Mouse (Mus musculus) limb, embryonic 15.5 days (tissue): ENCODE data around the gene Ralb. TPM values are rescaled to one million over a fixed set of nuclear protein-coding genes. Genes with fewer than 3 reads are reported as not detected.

Experiments
- ATAC-seq: fragments of 200-750 bp; cut with Nextera tagmentation; 2 replicates; pipeline ENCODE4 v1.8.0; 2017; ENCODE audit warnings: low read depth, moderate TSS enrichment; ENCODE audit not compliant: insufficient number of reproducible peaks, low FRiP score, low TSS enrichment
- H3K27ac ChIP-seq: fragments of 300-500 bp; sonication (generic); 2 replicates; pipeline ENCODE4 v1.5.1; 2015; ENCODE audit warnings: moderate library complexity, mild to moderate bottlenecking, inconsistent platforms
- H3K27me3 ChIP-seq: fragments of 300-500 bp; sonication (generic); 2 replicates; pipeline ENCODE4 v1.6.1; 2015; ENCODE audit warnings: inconsistent platforms
- H3K36me3 ChIP-seq: fragments of 300-500 bp; sonication (generic); 2 replicates; pipeline ENCODE4 v1.6.1; 2015; ENCODE audit warnings: inconsistent platforms
- H3K4me1 ChIP-seq: fragments of 300-500 bp; sonication (generic); 2 replicates; pipeline ENCODE4 v1.6.1; 2015; ENCODE audit warnings: inconsistent platforms
- H3K4me2 ChIP-seq: fragments of 300-500 bp; sonication (generic); 2 replicates; pipeline ENCODE4 v1.6.1; 2015; ENCODE audit warnings: mild to moderate bottlenecking, inconsistent platforms
- H3K4me3 ChIP-seq: fragments of 300-500 bp; sonication (generic); 2 replicates; pipeline ENCODE4 v1.5.1; 2015; ENCODE audit warnings: mild to moderate bottlenecking, inconsistent platforms
- H3K9ac ChIP-seq: fragments of 300-500 bp; sonication (generic); 2 replicates; pipeline ENCODE4 v1.6.1; 2015; ENCODE audit warnings: inconsistent platforms
- H3K9me3 ChIP-seq: fragments of 300-500 bp; sonication (generic); 2 replicates; pipeline ENCODE4 v1.6.1; 2016; ENCODE audit warnings: inconsistent platforms
- WGBS: fragments of 180-500 bp; shearing (Covaris S2); methylation state at CpG from one replicate; pipeline ENCODE4 v1.1.7; 2015; 5-methylcytosine and 5-hydroxymethylcytosine counted together
- polyA plus RNA-seq: library from polyadenylated mRNA; unstranded; fragments of >200 nt; fragmentation: Nextera tagmentation; extraction: Ambion mirVana; gene quantifications from 2 replicates; pipeline ENCODE4 v1.2.1, GENCODE M21; 2015

The Ralb gene
- polyA plus RNA-seq, 1 experiment from 2014 or later = 135 TPM

- H3K27me3 ChIP-seq = no peaks in the 10 kb centered on the region
- H3K4me2 ChIP-seq = no peak overlapping the region
- H3K9ac ChIP-seq = no peak overlapping the region
- no peaks in the 10 kb centered on the region for H3K9me3 ChIP-seq
- peaks cover 59% of the 10 kb centered on the region for H3K4me1 ChIP-seq
- H3K4me3 ChIP-seq = no peak overlapping the region
- no peaks in the 10 kb centered on the region for H3K36me3 ChIP-seq
- WGBS = 41% methylated on average over 7 of the region's 7 CpGs
- no peak overlapping the region for H3K27ac ChIP-seq
- ATAC-seq = no peak
These were observed 13.8 kb downstream of the Ralb start for GRCm38 (mm10) chr1:119490765-119491164.

GRCm38 (mm10) chr1:119487917-119488590, 16.5 kb downstream of the Ralb start:
- H3K4me1 ChIP-seq = peaks cover 44% of the 10 kb centered on the region
- WGBS = 34% methylated on average over 6 of the region's 10 CpGs
- H3K36me3 ChIP-seq = no peaks in the 10 kb centered on the region

GRCm38 (mm10) chr1:119485825-119486224, 18.8 kb downstream of the Ralb start:
- Histone ChIP-seq H3K4me1 (peaks cover 27% of the 10 kb centered on the region), H3K9ac (no peak overlapping the region), H3K27me3 (no peaks in the 10 kb centered on the region), H3K36me3 (peaks cover 12% of the 10 kb centered on the region), H3K4me3 (no peak overlapping the region), H3K9me3 (no peaks in the 10 kb centered on the region), H3K27ac (no peak overlapping the region), H3K4me2 (no peak overlapping the region)
- no peak for ATAC-seq
- WGBS = 12% methylated on average over 2 of the region's 2 CpGs

More at GRCm38 (mm10) chr1:119487917-119488590, 16.5 kb downstream of the Ralb start:
- no peaks in the 10 kb centered on the region for H3K27me3 ChIP-seq
- ATAC-seq = no peak
- H3K9ac ChIP-seq = no peak overlapping the region
- H3K4me2 ChIP-seq = no peak overlapping the region; the same call in 1 of the 2 replicates
- no peaks in the 10 kb centered on the region for H3K9me3 ChIP-seq
- H3K27ac ChIP-seq = peak overlapping the region; percentile 4; the same call in 1 of the 2 replicates
- H3K4me3 ChIP-seq = no peak overlapping the region

- Histone ChIP-seq H3K27me3 (no peaks in the 10 kb centered on the region), H3K4me3 (no peak overlapping the region), H3K36me3 (peaks cover 17% of the 10 kb centered on the region), H3K27ac (no peak overlapping the region), H3K4me2 (no peak overlapping the region), H3K9ac (no peak overlapping the region), H3K9me3 (no peaks in the 10 kb centered on the region), H3K4me1 (peaks cover 22% of the 10 kb centered on the region)
- WGBS = 67% methylated on average over 3 of the region's 3 CpGs
- ATAC-seq = no peak
These were observed 20.1 kb downstream of the Ralb start for GRCm38 (mm10) chr1:119484457-119484856.

GRCm38 (mm10) chr1:119482891-119483290, 21.7 kb downstream of the Ralb start:
- no peak for ATAC-seq
- H3K27me3 ChIP-seq = no peaks in the 10 kb centered on the region
- no peak overlapping the region for H3K4me3 ChIP-seq
- no peak overlapping the region for H3K4me2 ChIP-seq
- H3K36me3 ChIP-seq = peaks cover 21% of the 10 kb centered on the region
- no peaks in the 10 kb centered on the region for H3K9me3 ChIP-seq
- 67% methylated on average over 3 of the region's 3 CpGs for WGBS
- peaks cover 16% of the 10 kb centered on the region for H3K4me1 ChIP-seq
- H3K27ac ChIP-seq = no peak overlapping the region
- H3K9ac ChIP-seq = no peak overlapping the region

- 90% methylated on average over 7 of the region's 7 CpGs for WGBS
- 0 out of 2 replicates have a peak, but pooled peaks cover 3% of the 10 kb centered on the region for H3K4me1 ChIP-seq
- no peak overlapping the region for H3K4me2 ChIP-seq
- H3K9me3 ChIP-seq = no peaks in the 10 kb centered on the region
- H3K36me3 ChIP-seq = peaks cover 30% of the 10 kb centered on the region
- no peak overlapping the region for H3K4me3 ChIP-seq
- H3K27me3 ChIP-seq = no peaks in the 10 kb centered on the region
- ATAC-seq = no peak
- H3K9ac ChIP-seq = no peak overlapping the region
- no peak overlapping the region for H3K27ac ChIP-seq
These were observed 23.2 kb downstream of the Ralb start for GRCm38 (mm10) chr1:119481205-119481932.

GRCm38 (mm10) chr1:119480678-119481077, 23.9 kb downstream of the Ralb start:
- Histone ChIP-seq H3K4me3 (no peak overlapping the region), H3K4me1 (no peaks in the 10 kb centered on the region), H3K9ac (no peak overlapping the region), H3K9me3 (no peaks in the 10 kb centered on the region), H3K4me2 (no peak overlapping the region), H3K27me3 (no peaks in the 10 kb centered on the region), H3K27ac (no peak overlapping the region), H3K36me3 (peaks cover 35% of the 10 kb centered on the region)
- 93% methylated on average over 8 of the region's 8 CpGs for WGBS
- no peak for ATAC-seq

- WGBS = 77% methylated on average over 4 of the region's 4 CpGs
- H3K9me3 ChIP-seq = no peaks in the 10 kb centered on the region
- H3K27ac ChIP-seq = no peak overlapping the region
- no peak for ATAC-seq
- H3K9ac ChIP-seq = no peak overlapping the region
- no peak overlapping the region for H3K4me3 ChIP-seq
- no peaks in the 10 kb centered on the region for H3K4me1 ChIP-seq
- H3K36me3 ChIP-seq = peaks cover 46% of the 10 kb centered on the region
- no peak overlapping the region for H3K4me2 ChIP-seq
- no peaks in the 10 kb centered on the region for H3K27me3 ChIP-seq
These were observed 25.0 kb downstream of the Ralb start for GRCm38 (mm10) chr1:119479641-119480040.

- H3K36me3 ChIP-seq = peaks cover 51% of the 10 kb centered on the region
- H3K9me3 ChIP-seq = no peaks in the 10 kb centered on the region
- H3K27me3 ChIP-seq = no peaks in the 10 kb centered on the region
- no peak overlapping the region for H3K27ac ChIP-seq
- WGBS = 77% methylated on average over 7 of the region's 7 CpGs
- no peak overlapping the region for H3K4me3 ChIP-seq
- H3K4me2 ChIP-seq = no peak overlapping the region
- no peaks in the 10 kb centered on the region for H3K4me1 ChIP-seq
- no peak overlapping the region for H3K9ac ChIP-seq
- no peak for ATAC-seq
These were observed 27.7 kb downstream of the Ralb start for GRCm38 (mm10) chr1:119476905-119477353.

- peaks cover 62% of the 10 kb centered on the region for H3K36me3 ChIP-seq
- H3K4me3 ChIP-seq = no peak overlapping the region
- H3K27ac ChIP-seq = no peak overlapping the region
- no peaks in the 10 kb centered on the region for H3K9me3 ChIP-seq
- H3K4me2 ChIP-seq = no peak overlapping the region
- no peak for ATAC-seq
- no peaks in the 10 kb centered on the region for H3K4me1 ChIP-seq
- WGBS = 91% methylated on average over 7 of the region's 7 CpGs
- H3K27me3 ChIP-seq = no peaks in the 10 kb centered on the region
- no peak overlapping the region for H3K9ac ChIP-seq
These were observed 29.9 kb downstream of the Ralb start for GRCm38 (mm10) chr1:119474671-119475070.

- Histone ChIP-seq H3K27me3 (no peaks in the 10 kb centered on the region), H3K4me1 (no peaks in the 10 kb centered on the region), H3K9ac (no peak overlapping the region), H3K36me3 (peaks cover 64% of the 10 kb centered on the region), H3K27ac (no peak overlapping the region), H3K4me2 (no peak overlapping the region), H3K9me3 (no peaks in the 10 kb centered on the region), H3K4me3 (no peak overlapping the region)
- no peak for ATAC-seq
- 64% methylated on average over 11 of the region's 11 CpGs for WGBS
These were observed 31.9 kb downstream of the Ralb start for GRCm38 (mm10) chr1:119472648-119473047.

- H3K36me3 ChIP-seq = peaks cover 59% of the 10 kb centered on the region
- H3K27me3 ChIP-seq = no peaks in the 10 kb centered on the region
- no peaks in the 10 kb centered on the region for H3K9me3 ChIP-seq
- H3K4me2 ChIP-seq = no peak overlapping the region
- WGBS = 67% methylated on average over 14 of the region's 14 CpGs
- no peak for ATAC-seq
- H3K27ac ChIP-seq = no peak overlapping the region
- H3K9ac ChIP-seq = no peak overlapping the region
- H3K4me3 ChIP-seq = no peak overlapping the region
- H3K4me1 ChIP-seq = no peaks in the 10 kb centered on the region
These were observed 32.7 kb downstream of the Ralb start for GRCm38 (mm10) chr1:119471793-119472396.
